Mouse (Mus musculus) small intestine, adult 2 months (tissue): Measurements from ENCODE around the gene Lmnb2.

ENCODE experiments used
- CTCF ChIP-seq: fragments of 200-500 bp; IDR thresholded peaks from 2 replicates; pipeline ENCODE4 v1.5.1; 2012; ENCODE audit warnings: low read depth, mild to moderate bottlenecking, control low read depth, inconsistent platforms, low read length, moderate library complexity, mixed read lengths; ENCODE audit not compliant: insufficient replicate concordance, insufficient read length; ENCODE audit errors: extremely low read depth
- POLR2A ChIP-seq: fragments of 200-500 bp; IDR thresholded peaks from 2 replicates; pipeline ENCODE4 v1.6.1; 2012; ENCODE audit warnings: low read depth, mild to moderate bottlenecking, control low read depth, inconsistent platforms, low read length, moderate library complexity

DNA sequence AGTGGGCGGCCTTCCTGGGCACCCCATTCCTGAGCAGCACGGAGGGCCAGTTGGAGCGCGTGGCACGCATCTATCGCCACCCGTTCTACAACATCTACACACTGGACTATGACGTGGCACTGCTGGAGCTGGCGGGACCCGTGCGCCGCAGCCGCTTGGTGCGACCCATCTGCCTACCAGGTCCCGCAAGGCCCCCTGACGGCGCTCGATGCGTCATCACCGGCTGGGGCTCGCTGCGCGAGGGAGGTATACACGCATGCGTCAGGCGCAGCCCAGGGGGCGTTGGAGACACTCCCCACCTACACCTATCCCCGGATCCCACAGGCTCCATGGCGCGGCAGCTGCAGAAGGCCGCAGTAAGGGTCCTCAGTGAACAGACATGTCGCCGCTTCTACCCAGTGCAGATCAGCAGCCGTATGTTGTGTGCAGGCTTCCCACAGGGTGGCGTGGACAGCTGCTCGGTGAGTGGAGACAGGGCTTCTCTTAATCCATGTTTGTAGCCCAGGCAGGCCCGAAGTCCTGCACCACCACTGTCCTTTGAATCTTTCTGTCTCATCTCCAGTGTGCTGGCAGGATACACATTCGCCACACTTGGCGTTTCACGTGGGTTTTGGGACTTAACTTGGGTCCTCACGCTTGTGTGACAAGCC lies 20.1 kb downstream of the Lmnb2 start:
- no peak for TF ChIP-seq CTCF
- no peak for TF ChIP-seq POLR2A
